Mouse (Mus musculus) hindbrain, embryonic 14.5 days (tissue): ENCODE data around the gene Caap1. TPM values are rescaled to one million over a fixed set of nuclear protein-coding genes. Genes with fewer than 3 reads are reported as not detected.

ENCODE experiments used
- ATAC-seq: fragments of 200-750 bp; cut with Nextera tagmentation; 2 replicates; pipeline ENCODE4 v1.8.0; 2017; ENCODE audit warnings: moderate number of reproducible peaks, mild to moderate bottlenecking, moderate TSS enrichment, moderate library complexity; ENCODE audit not compliant: low FRiP score
- DNase-seq: peaks from one replicate; pipeline ENCODE4 v3.0.0-alpha.2; 2015; ENCODE audit warnings: low spot score
- H3K27ac ChIP-seq: fragments of 300-500 bp; sonication (generic); 2 replicates; pipeline ENCODE4 v1.5.1; 2014; ENCODE audit warnings: mild to moderate bottlenecking, moderate library complexity
- H3K27me3 ChIP-seq: fragments of 300-500 bp; sonication (generic); 2 replicates; pipeline ENCODE4 v1.6.1; 2014; ENCODE audit warnings: mild to moderate bottlenecking, low read length, mixed read lengths; ENCODE audit not compliant: control insufficient read depth, insufficient read depth
- H3K36me3 ChIP-seq: fragments of 300-500 bp; sonication (generic); replicated peaks from 2 replicates; pipeline ENCODE4 v1.6.1; 2014; ENCODE audit not compliant: control insufficient read depth, insufficient read depth
- H3K4me1 ChIP-seq: fragments of 300-500 bp; sonication (generic); replicated peaks from 2 replicates; pipeline ENCODE4 v1.6.1; 2014; ENCODE audit warnings: antibody characterized with exemption, low read length, mixed read lengths; ENCODE audit not compliant: control insufficient read depth, insufficient read depth
- H3K4me2 ChIP-seq: fragments of 300-500 bp; sonication (generic); replicated peaks from 2 replicates; pipeline ENCODE4 v1.6.1; 2014; ENCODE audit warnings: mild to moderate bottlenecking, moderate library complexity
- H3K4me3 ChIP-seq: fragments of 300-500 bp; sonication (generic); replicated peaks from 2 replicates; pipeline ENCODE4 v1.5.1; 2014; ENCODE audit warnings: mild to moderate bottlenecking, low read length
- H3K9ac ChIP-seq: fragments of 300-500 bp; sonication (generic); 2 replicates; pipeline ENCODE4 v1.6.1; 2014
- H3K9me3 ChIP-seq: fragments of 300-500 bp; sonication (generic); 2 replicates; pipeline ENCODE4 v1.6.1; 2016; ENCODE audit warnings: low read length; ENCODE audit not compliant: control insufficient read depth
- WGBS: fragments of 180-500 bp; shearing (Covaris S2); extraction: QIAGEN DNeasy Blood & Tissue Kit; methylation state at CpG from one replicate; pipeline ENCODE4 v1.1.7; 2014; 5-methylcytosine and 5-hydroxymethylcytosine counted together
- polyA plus RNA-seq: library from polyadenylated mRNA; unstranded; fragments of >200 nt; fragmentation: Nextera tagmentation; extraction: Ambion mirVana; gene quantifications from 2 replicates; pipeline ENCODE4 v1.2.1, GENCODE M21; 2014

Gene Caap1
- polyA plus RNA-seq: 19.4 and 19.7 TPM in 2 replicates

DNA sequence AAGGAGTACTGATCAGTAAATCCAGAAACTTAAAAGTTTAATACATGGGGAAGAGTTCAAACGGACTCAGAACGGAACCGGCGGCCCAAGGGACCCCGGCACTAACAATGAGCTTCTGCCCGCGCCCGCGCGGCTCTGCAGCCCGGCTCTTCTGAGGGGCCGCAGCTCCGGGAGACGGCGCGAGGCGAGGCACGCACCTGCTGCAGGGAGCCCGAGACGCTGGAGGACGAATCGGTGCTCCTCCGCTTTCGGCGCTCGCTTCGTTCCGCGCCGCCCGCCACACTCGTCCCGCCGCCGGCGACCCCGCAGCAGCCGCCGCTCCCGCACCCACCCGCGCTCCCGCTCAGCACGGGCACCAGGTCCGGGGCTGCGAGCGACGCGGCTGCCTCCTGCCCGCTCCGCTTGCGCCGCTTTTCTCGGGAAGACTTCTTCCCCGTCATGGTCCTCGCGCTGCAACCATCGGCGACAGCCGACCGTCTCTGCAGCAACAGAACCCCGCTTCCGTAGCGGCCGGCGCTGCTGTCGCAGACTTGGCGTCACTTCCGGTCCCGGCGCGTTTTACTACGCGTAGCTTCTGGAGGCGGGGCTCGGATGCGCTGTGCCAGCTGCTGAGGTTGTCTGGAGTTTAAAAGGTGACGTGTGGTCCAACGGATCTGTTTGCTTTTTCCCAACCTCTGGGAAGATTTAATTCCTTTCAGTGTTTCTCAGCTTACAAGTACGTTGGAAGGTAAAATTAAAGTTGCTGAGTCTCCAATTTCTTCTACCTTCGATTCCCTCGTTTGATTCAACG is at the start of gene Caap1, which contains the start of gene Gm10306:
Gene Caap1 (minus strand): TSS at position 532 of the 790 bp plus-strand sequence.
Gene Gm10306 (plus strand): TSS at position 282 of the 790 bp plus-strand sequence.
- 1% methylated on average over 76 of the region's 83 CpGs for WGBS

DNA sequence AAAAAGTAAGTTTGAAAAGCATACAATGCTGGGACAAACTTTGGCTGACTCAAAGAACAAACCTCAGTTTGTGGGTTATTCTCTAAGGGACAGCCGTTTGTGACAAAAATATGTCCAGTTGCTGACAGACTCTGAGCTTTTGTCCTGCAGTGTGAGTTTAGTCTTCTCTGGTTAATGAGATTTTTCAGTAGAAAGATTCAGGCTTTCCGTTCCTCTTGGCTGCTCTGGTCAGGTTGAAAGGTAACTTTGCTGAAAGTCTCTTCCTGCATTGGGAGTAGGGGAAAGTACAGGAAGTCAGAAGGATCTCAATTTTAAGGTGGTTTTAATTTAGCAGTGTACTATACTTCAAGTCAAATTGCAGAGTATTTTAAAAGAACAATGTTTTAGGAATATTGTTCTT is 49.0 kb upstream of the Caap1 start:
- H3K27me3 ChIP-seq: no peaks in the 10 kb centered on the region
- DNase-seq (no peak), ATAC-seq (no peak)
- no peaks in the 10 kb centered on the region for H3K9me3 ChIP-seq
- WGBS: 93% methylated on average over 2 of the region's 2 CpGs
- no peaks in the 10 kb centered on the region for H3K36me3 ChIP-seq
- no peak overlapping the region for H3K27ac ChIP-seq
- no peak overlapping the region for H3K4me3 ChIP-seq
- H3K9ac ChIP-seq: no peak overlapping the region
- peaks cover 25% of the 10 kb centered on the region for H3K4me1 ChIP-seq
- no peak overlapping the region for H3K4me2 ChIP-seq

More for the DNA sequence above, at the start of gene Caap1, which contains the start of gene Gm10306:
- Histone ChIP-seq H3K36me3 (no peaks in the 10 kb centered on the region), H3K4me1 (peaks cover 12% of the 10 kb centered on the region), H3K27ac (peak within 1 kb of the TSS; percentile 90), H3K9ac (peak within 1 kb of the TSS; percentile 86), H3K4me3 (peak within 1 kb of the TSS; percentile 98), H3K4me2 (peak within 1 kb of the TSS; percentile 87), H3K9me3 (no peaks in the 10 kb centered on the region), H3K27me3 (no peaks in the 10 kb centered on the region)
- DNase-seq (peak; percentile 100), ATAC-seq (peak; percentile 97)

DNA sequence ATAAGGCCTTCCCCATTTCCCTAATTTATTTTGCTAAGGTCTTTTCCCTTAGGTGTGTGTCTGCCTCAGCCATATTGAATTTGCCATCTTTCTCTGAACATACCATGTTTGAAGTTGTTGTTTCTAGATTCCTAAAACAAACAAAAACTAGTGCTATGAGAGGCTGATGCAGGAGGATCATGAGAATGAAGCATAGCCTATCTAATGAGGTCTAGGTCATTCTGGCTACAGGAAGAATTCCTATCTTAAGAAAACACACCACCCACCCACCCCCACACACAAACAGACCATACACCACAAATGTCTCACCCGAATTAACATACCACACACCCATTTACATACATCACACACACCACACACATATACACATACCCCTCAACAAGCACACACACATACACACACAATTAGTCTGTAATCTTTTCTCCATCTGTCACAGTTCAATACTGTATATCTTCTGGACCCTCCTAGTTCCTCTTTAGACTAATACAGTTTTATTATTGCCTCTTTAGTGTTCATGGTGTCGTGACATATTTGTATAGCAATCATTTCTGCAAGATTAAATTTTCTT is 47.9 kb upstream of the Caap1 start:
- Histone ChIP-seq H3K27ac (no peak overlapping the region), H3K9me3 (no peaks in the 10 kb centered on the region), H3K9ac (no peak overlapping the region), H3K36me3 (no peaks in the 10 kb centered on the region), H3K4me1 (peaks cover 28% of the 10 kb centered on the region), H3K27me3 (no peaks in the 10 kb centered on the region), H3K4me3 (no peak overlapping the region), H3K4me2 (no peak overlapping the region; the same call in 1 of the 2 replicates)
- DNase-seq (no peak), ATAC-seq (no peak)
- 93% methylated on average over 2 of the region's 2 CpGs for WGBS

- WGBS: under 1% methylated on average over 53 of the region's 61 CpGs
- Histone ChIP-seq H3K27me3 (no peaks in the 10 kb centered on the region), H3K27ac (peak within 1 kb of the TSS; percentile 96), H3K9ac (peak within 1 kb of the TSS; percentile 97), H3K4me3 (peak within 1 kb of the TSS; percentile 100), H3K4me2 (peak within 1 kb of the TSS; percentile 92), H3K9me3 (no peaks in the 10 kb centered on the region), H3K4me1 (peaks cover 28% of the 10 kb centered on the region), H3K36me3 (no peaks in the 10 kb centered on the region)
- DNase-seq (peak; percentile 96), ATAC-seq (peak; percentile 99)
Observed at GRCm38 (mm10) chr4:94603031-94603629, 46.5 kb upstream of the Caap1 start, which contains the start of gene Plaa. Gene Plaa, minus strand, starts transcription at chr4:94603244.

DNA sequence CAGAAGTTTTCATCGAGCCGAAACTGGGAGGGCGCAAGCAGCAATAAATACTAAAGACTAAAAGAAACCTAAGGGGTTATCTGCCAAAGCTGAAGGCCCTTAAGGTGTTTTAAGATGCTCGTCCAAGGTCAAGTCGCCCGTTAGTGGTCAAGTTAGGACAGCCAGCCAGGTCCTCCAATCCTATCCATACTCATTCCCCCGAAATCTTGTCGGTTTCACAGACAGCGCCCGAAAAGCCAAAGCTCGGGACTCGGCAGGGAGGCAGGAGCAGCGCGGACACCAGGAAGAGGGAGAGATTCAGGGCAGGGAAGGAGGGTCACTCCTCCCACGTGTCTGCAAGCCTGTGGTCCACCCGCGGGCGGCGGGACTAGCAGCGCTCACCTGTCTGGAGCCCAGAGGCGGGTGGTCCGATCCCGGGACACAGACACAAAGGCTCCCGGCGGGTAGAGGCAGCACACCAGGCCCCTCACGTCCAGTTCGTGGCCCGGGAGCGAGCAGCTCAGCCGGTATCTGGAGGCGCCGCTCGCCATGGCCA is 46.0 kb upstream of the Caap1 start:
- no peak for DNase-seq
- Histone ChIP-seq H3K36me3 (no peaks in the 10 kb centered on the region), H3K27me3 (no peaks in the 10 kb centered on the region), H3K4me2 (peak overlapping the region; percentile 92), H3K9ac (peak overlapping the region; percentile 97), H3K9me3 (no peaks in the 10 kb centered on the region), H3K4me1 (peaks cover 28% of the 10 kb centered on the region), H3K27ac (peak overlapping the region; percentile 96), H3K4me3 (peak overlapping the region; percentile 100)
- ATAC-seq: no peak; the same call in 1 of the 2 replicates
- WGBS: under 1% methylated on average over 30 of the region's 33 CpGs

DNA sequence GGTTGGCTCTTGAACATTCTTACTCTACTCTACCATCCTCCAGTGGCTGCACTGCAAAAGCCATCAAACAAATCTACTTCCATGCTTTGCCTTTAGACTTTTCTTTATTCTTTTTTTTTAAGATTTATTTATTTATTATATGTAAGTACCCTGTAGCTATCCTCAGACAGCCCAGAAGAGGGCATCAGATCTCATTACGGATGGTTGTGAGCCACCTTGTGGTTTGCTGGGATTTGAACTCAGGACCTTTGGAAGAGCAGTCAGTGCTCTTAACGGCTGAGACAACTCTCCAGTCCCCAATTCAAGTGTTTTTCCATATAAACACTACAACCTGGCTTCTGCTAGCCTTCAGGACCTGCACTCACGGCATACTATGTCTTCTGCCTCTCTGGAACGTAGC is 44.8 kb upstream of the Caap1 start:
- no peak for ATAC-seq
- no peak for DNase-seq
- peak overlapping the region; percentile 92 for H3K4me2 ChIP-seq
- peaks cover 28% of the 10 kb centered on the region for H3K4me1 ChIP-seq
- H3K4me3 ChIP-seq: 0 out of 2 replicates have a peak overlapping the region, but pooled peaks have one; percentile 100
- no peaks in the 10 kb centered on the region for H3K36me3 ChIP-seq
- no peaks in the 10 kb centered on the region for H3K27me3 ChIP-seq
- no peaks in the 10 kb centered on the region for H3K9me3 ChIP-seq
- 89% methylated on average over 4 of the region's 4 CpGs for WGBS
- H3K27ac ChIP-seq: no peak overlapping the region
- H3K9ac ChIP-seq: no peak overlapping the region

DNA sequence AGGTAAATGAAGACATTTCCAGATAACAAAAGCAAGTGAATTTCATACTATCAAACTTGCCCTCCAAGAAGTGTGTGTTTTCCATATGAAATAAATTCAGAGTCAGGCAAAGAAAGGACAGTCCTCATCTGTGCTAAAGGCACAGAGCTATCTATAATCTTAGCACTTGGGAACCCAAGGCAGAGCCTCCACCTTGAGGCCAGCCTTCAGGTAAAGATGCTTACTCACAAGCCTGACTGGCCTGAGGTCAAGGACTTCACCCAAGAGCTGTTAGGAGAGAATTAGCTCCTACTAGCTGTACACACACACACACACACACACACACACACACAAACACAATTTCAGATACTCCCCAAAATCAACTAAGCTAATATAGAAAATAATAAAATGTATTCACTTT is 36.1 kb upstream of the Caap1 start:
- Histone ChIP-seq H3K9ac (no peak overlapping the region), H3K4me1 (0 out of 2 replicates have a peak, but pooled peaks cover 4% of the 10 kb centered on the region), H3K27ac (no peak overlapping the region), H3K9me3 (no peaks in the 10 kb centered on the region), H3K4me2 (no peak overlapping the region), H3K36me3 (no peaks in the 10 kb centered on the region), H3K27me3 (no peaks in the 10 kb centered on the region), H3K4me3 (no peak overlapping the region)
- ATAC-seq (no peak), DNase-seq (no peak)

- H3K4me2 ChIP-seq: no peak overlapping the region
- no peak overlapping the region for H3K27ac ChIP-seq
- H3K9me3 ChIP-seq: no peaks in the 10 kb centered on the region
- no peak for ATAC-seq
- no peak overlapping the region for H3K4me3 ChIP-seq
- H3K4me1 ChIP-seq: 0 out of 2 replicates have a peak, but pooled peaks cover 4% of the 10 kb centered on the region
- no peak for DNase-seq
- 82% methylated on average over 4 of the region's 4 CpGs for WGBS
- no peak overlapping the region for H3K9ac ChIP-seq
- H3K36me3 ChIP-seq: no peaks in the 10 kb centered on the region
- H3K27me3 ChIP-seq: no peaks in the 10 kb centered on the region
Observed at GRCm38 (mm10) chr4:94591765-94592381, 35.3 kb upstream of the Caap1 start.
